Mouse (Mus musculus): ENCODE results near the gene Thsd7b.

- TF ChIP-seq MYOG (IDR thresholded peaks at IDR 0.05; ENCODE audit: control insufficient read depth, extremely low read depth, insufficient read length), result no peak
- TF ChIP-seq CEBPB (IDR thresholded peaks at IDR 0.05; ENCODE audit: low read depth), result no peak
- TF ChIP-seq MYOD1 (IDR thresholded peaks at IDR 0.05; ENCODE audit: control insufficient read depth, insufficient read length, low read depth), result no peak
Observed at GRCm38 (mm10) chr1:129602284-129602683, 329.2 kb downstream of the Thsd7b start.

All from C2C12 (cell line).